Mouse (Mus musculus): ENCODE data around the gene Gm15737. TPM values are rescaled to one million over a fixed set of nuclear protein-coding genes. Genes with fewer than 3 reads are reported as not detected.

Gm15737 gene
- polyA plus RNA-seq, 1 experiment from 2014 or later, result not detected

GRCm38 (mm10) chr6:92849208-92849607 is 19.9 kb upstream of the Gm15737 start:
- Histone ChIP-seq H3K27me3 (no peaks in the 10 kb centered on the region), H3K9ac (no peak overlapping the region), H3K4me3 (replicated peaks) (no peak overlapping the region), H3K27ac (no peak overlapping the region), H3K4me1 (replicated peaks) (no peaks in the 10 kb centered on the region), H3K9me3 (replicated peaks) (no peaks in the 10 kb centered on the region), H3K4me2 (no peak overlapping the region), H3K36me3 (no peaks in the 10 kb centered on the region)
- 81% methylated on average over 9 of the region's 9 CpGs for WGBS (ENCODE audit: insufficient replicate concordance)
- no peak for DNase-seq
- ATAC-seq (ENCODE audit: low read depth), result no peak

- DNase-seq, result no peak
- Histone ChIP-seq H3K9me3 (replicated peaks) (no peaks in the 10 kb centered on the region), H3K4me1 (replicated peaks) (no peaks in the 10 kb centered on the region), H3K27ac (no peak overlapping the region), H3K27me3 (no peaks in the 10 kb centered on the region), H3K4me3 (replicated peaks) (no peak overlapping the region), H3K9ac (no peak overlapping the region), H3K36me3 (no peaks in the 10 kb centered on the region), H3K4me2 (no peak overlapping the region)
- no peak for ATAC-seq (ENCODE audit: low read depth)
- WGBS (ENCODE audit: insufficient replicate concordance), result 64% methylated on average over 5 of the region's 5 CpGs
Observed at GRCm38 (mm10) chr6:92850250-92850649, 18.9 kb upstream of the Gm15737 start.

- no peaks in the 10 kb centered on the region for H3K9me3 ChIP-seq (replicated peaks)
- H3K27ac ChIP-seq, result no peak overlapping the region
- no peak for ATAC-seq (ENCODE audit: low read depth)
- H3K4me2 ChIP-seq, result no peak overlapping the region
- H3K9ac ChIP-seq, result no peak overlapping the region
- no peaks in the 10 kb centered on the region for H3K27me3 ChIP-seq
- H3K4me3 ChIP-seq (replicated peaks), result no peak overlapping the region
- 60% methylated on average over 4 of the region's 4 CpGs for WGBS (ENCODE audit: insufficient replicate concordance)
- no peaks in the 10 kb centered on the region for H3K4me1 ChIP-seq (replicated peaks)
- no peak for DNase-seq
- no peaks in the 10 kb centered on the region for H3K36me3 ChIP-seq
Observed at GRCm38 (mm10) chr6:92854873-92855272, 14.3 kb upstream of the Gm15737 start.

- Histone ChIP-seq H3K4me3 (replicated peaks) (no peak overlapping the region), H3K27me3 (no peaks in the 10 kb centered on the region), H3K9me3 (replicated peaks) (no peaks in the 10 kb centered on the region), H3K9ac (no peak overlapping the region), H3K4me1 (replicated peaks) (no peaks in the 10 kb centered on the region), H3K36me3 (no peaks in the 10 kb centered on the region), H3K4me2 (no peak overlapping the region), H3K27ac (no peak overlapping the region)
- no peak for ATAC-seq (ENCODE audit: low read depth)
- no peak for DNase-seq
- WGBS (ENCODE audit: insufficient replicate concordance), result 69% methylated on average over 13 of the region's 13 CpGs
Observed at GRCm38 (mm10) chr6:92857761-92858160, 11.4 kb upstream of the Gm15737 start.

GRCm38 (mm10) chr6:92858721-92859510 is 10.2 kb upstream of the Gm15737 start:
- ATAC-seq (ENCODE audit: low read depth) (no peak), DNase-seq (no peak)
- no peaks in the 10 kb centered on the region for H3K27me3 ChIP-seq
- 70% methylated on average over 12 of the region's 12 CpGs for WGBS (ENCODE audit: insufficient replicate concordance)
- no peaks in the 10 kb centered on the region for H3K4me1 ChIP-seq (replicated peaks)
- no peaks in the 10 kb centered on the region for H3K36me3 ChIP-seq
- H3K9me3 ChIP-seq (replicated peaks), result no peaks in the 10 kb centered on the region
- H3K4me2 ChIP-seq, result no peak overlapping the region
- no peak overlapping the region for H3K9ac ChIP-seq
- no peak overlapping the region for H3K4me3 ChIP-seq (replicated peaks)
- no peak overlapping the region for H3K27ac ChIP-seq

- Histone ChIP-seq H3K4me2 (no peak overlapping the region), H3K36me3 (no peaks in the 10 kb centered on the region), H3K4me3 (replicated peaks) (no peak overlapping the region), H3K9ac (no peak overlapping the region), H3K27me3 (no peaks in the 10 kb centered on the region), H3K27ac (no peak overlapping the region), H3K4me1 (replicated peaks) (no peaks in the 10 kb centered on the region), H3K9me3 (replicated peaks) (no peaks in the 10 kb centered on the region)
- ATAC-seq (ENCODE audit: low read depth) (no peak), DNase-seq (no peak)
- WGBS (ENCODE audit: insufficient replicate concordance), result 57% methylated on average over 5 of the region's 5 CpGs
Observed at GRCm38 (mm10) chr6:92860285-92860912, 8.8 kb upstream of the Gm15737 start.

- no peaks in the 10 kb centered on the region for H3K36me3 ChIP-seq
- ATAC-seq (ENCODE audit: low read depth), result no peak
- H3K9ac ChIP-seq, result no peak overlapping the region
- H3K9me3 ChIP-seq (replicated peaks), result no peaks in the 10 kb centered on the region
- whole genome bisulfite sequencing (ENCODE audit: insufficient replicate concordance), result 63% methylated on average over 9 of the region's 9 CpGs
- H3K4me1 ChIP-seq (replicated peaks), result no peaks in the 10 kb centered on the region
- no peak overlapping the region for H3K4me3 ChIP-seq (replicated peaks)
- H3K27me3 ChIP-seq, result no peaks in the 10 kb centered on the region
- no peak overlapping the region for H3K4me2 ChIP-seq
- no peak for DNase-seq
- H3K27ac ChIP-seq, result no peak overlapping the region
Observed at GRCm38 (mm10) chr6:92862599-92862998, 6.6 kb upstream of the Gm15737 start.

GRCm38 (mm10) chr6:92869582-92870219 is 544 bp downstream of the Gm15737 start:
- Histone ChIP-seq H3K36me3 (no peaks in the 10 kb centered on the region), H3K4me1 (replicated peaks) (no peaks in the 10 kb centered on the region), H3K9ac (no peak overlapping the region), H3K9me3 (replicated peaks) (no peaks in the 10 kb centered on the region), H3K4me2 (no peak overlapping the region), H3K4me3 (replicated peaks) (no peak overlapping the region), H3K27ac (no peak overlapping the region), H3K27me3 (no peaks in the 10 kb centered on the region)
- WGBS (ENCODE audit: insufficient replicate concordance), result 63% methylated on average over 16 of the region's 16 CpGs
- ATAC-seq (ENCODE audit: low read depth), result no peak
- DNase-seq, result no peak

- 62% methylated on average over 4 of the region's 4 CpGs for WGBS (ENCODE audit: insufficient replicate concordance)
- Histone ChIP-seq H3K27me3 (no peaks in the 10 kb centered on the region), H3K4me1 (replicated peaks) (no peaks in the 10 kb centered on the region), H3K4me3 (replicated peaks) (no peak overlapping the region), H3K27ac (no peak overlapping the region), H3K4me2 (no peak overlapping the region), H3K9me3 (replicated peaks) (no peaks in the 10 kb centered on the region), H3K9ac (no peak overlapping the region), H3K36me3 (no peaks in the 10 kb centered on the region)
- ATAC-seq (ENCODE audit: low read depth) (no peak), DNase-seq (no peak)
Observed at GRCm38 (mm10) chr6:92871813-92872212, 2.7 kb downstream of the Gm15737 start.

- 73% methylated on average over 10 of the region's 10 CpGs for WGBS (ENCODE audit: insufficient replicate concordance)
- ATAC-seq (ENCODE audit: low read depth) (no peak), DNase-seq (no peak)
- Histone ChIP-seq H3K36me3 (no peaks in the 10 kb centered on the region), H3K4me2 (no peak overlapping the region), H3K27me3 (no peaks in the 10 kb centered on the region), H3K9ac (no peak overlapping the region), H3K4me3 (replicated peaks) (no peak overlapping the region), H3K4me1 (replicated peaks) (no peaks in the 10 kb centered on the region), H3K9me3 (replicated peaks) (no peaks in the 10 kb centered on the region), H3K27ac (no peak overlapping the region)
Observed at GRCm38 (mm10) chr6:92872766-92873165, 3.6 kb downstream of the Gm15737 start.

- DNase-seq (no peak), ATAC-seq (ENCODE audit: low read depth) (no peak)
- no peaks in the 10 kb centered on the region for H3K27me3 ChIP-seq
- no peak overlapping the region for H3K27ac ChIP-seq
- no peak overlapping the region for H3K9ac ChIP-seq
- no peak overlapping the region for H3K4me3 ChIP-seq (replicated peaks)
- H3K4me2 ChIP-seq, result no peak overlapping the region
- no peaks in the 10 kb centered on the region for H3K36me3 ChIP-seq
- no peaks in the 10 kb centered on the region for H3K9me3 ChIP-seq (replicated peaks)
- 13% methylated on average over 5 of the region's 5 CpGs for WGBS (ENCODE audit: insufficient replicate concordance)
- H3K4me1 ChIP-seq (replicated peaks), result no peaks in the 10 kb centered on the region
Observed at GRCm38 (mm10) chr6:92874854-92875253, 5.7 kb downstream of the Gm15737 start.

All from liver, embryonic 13.5 days (tissue).